Mouse (Mus musculus) cortical plate, adult 2 months (tissue): Measurements from ENCODE around the gene A630095N17Rik. TPM values are rescaled to one million over a fixed set of nuclear protein-coding genes. Genes with fewer than 3 reads are reported as not detected.

Source experiments
- H3K27ac ChIP-seq: fragments of 200-500 bp; 2 replicates; pipeline ENCODE4 v1.5.1; 2012; ENCODE audit warnings: low read length, control low read depth, inconsistent platforms; ENCODE audit not compliant: insufficient read depth
- H3K4me1 ChIP-seq: fragments of 200-500 bp; 2 replicates; pipeline ENCODE4 v1.6.1; 2011; ENCODE audit warnings: low read length; ENCODE audit not compliant: control insufficient read depth, insufficient read depth
- H3K4me3 ChIP-seq: fragments of 200-500 bp; 2 replicates; pipeline ENCODE4 v1.5.1; 2011; ENCODE audit warnings: mild to moderate bottlenecking, low read length, control low read depth; ENCODE audit not compliant: insufficient read depth
- CTCF ChIP-seq: fragments of 200-500 bp; IDR thresholded peaks from 2 replicates; pipeline ENCODE4 v1.5.1; 2011; ENCODE audit warnings: mild to moderate bottlenecking, control low read depth, low read length; ENCODE audit not compliant: insufficient read depth; ENCODE audit errors: extremely low read depth
- POLR2A ChIP-seq: fragments of 200-500 bp; IDR thresholded peaks from 2 replicates; pipeline ENCODE4 v1.6.1; 2011; ENCODE audit warnings: mild to moderate bottlenecking, low read length, control low read depth; ENCODE audit not compliant: insufficient read depth; ENCODE audit errors: extremely low read depth
- polyA plus RNA-seq: library from polyadenylated mRNA; depleted of rRNA; stranded (reverse); fragments of >200 nt; gene quantifications from 2 replicates; pipeline ENCODE4 v1.2.3, GENCODE M21; 2012; rRNA removed

The A630095N17Rik gene
- polyA plus RNA-seq, 1 experiment = not detected

- Histone ChIP-seq H3K27ac (no peak overlapping the region), H3K4me1 (no peaks in the 10 kb centered on the region), H3K4me3 (no peak overlapping the region)
- no peak for TF ChIP-seq CTCF
- TF ChIP-seq POLR2A = no peak
Measured at GRCm38 (mm10) chr1:75181377-75181870, 50.5 kb downstream of the A630095N17Rik start.

DNA sequence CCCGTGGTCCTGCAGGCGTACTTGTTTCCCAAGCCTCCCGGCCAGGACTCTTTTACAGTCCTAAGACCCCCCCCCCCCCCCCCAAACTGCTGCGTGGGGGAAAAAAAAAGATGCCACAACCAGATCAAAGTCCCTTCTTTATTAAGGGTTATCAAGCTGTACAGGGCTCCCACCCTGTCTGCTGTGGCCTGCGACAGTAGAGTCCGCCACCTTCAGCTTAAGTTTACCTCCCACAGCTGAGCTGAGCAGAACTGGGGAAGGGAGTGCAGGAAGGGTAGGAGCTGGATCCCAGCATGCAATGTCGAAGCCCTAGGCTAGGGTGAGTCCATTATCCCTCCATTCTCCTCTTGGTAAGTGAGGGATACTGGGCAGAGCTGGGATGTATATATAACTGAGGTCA is 51.2 kb downstream of the A630095N17Rik start:
- Histone ChIP-seq H3K4me3 (no peak overlapping the region), H3K27ac (no peak overlapping the region), H3K4me1 (no peaks in the 10 kb centered on the region)
- TF ChIP-seq POLR2A (no peak), CTCF (no peak)

DNA sequence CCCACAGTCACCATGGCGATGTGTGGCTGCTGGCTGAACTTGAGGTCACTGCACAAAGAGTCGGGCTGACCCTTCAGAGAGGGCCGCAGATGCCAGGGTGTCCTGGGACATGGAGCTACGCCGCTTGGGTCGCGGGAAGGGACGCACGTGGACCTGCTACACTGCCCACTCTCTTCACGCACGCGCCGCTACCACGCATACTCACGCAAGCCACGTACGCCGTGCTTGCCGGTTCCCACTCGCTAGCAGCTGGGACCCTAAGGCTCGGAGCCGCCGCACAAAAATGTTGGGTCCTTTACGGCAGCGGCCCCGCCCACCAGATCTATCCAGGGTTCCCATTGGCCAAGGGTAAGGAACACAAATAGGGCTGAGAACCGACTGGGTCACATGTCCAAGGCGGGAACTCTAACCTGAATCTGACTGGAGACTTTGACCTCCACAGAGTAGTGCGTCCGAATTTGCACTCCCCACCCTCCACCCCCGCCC is 51.8 kb downstream of the A630095N17Rik start, which contains the start of gene Abcb6:
Abcb6 (minus strand) TSS at position 288 of the 486 bp plus-strand sequence.
- Histone ChIP-seq H3K4me1 (no peaks in the 10 kb centered on the region), H3K4me3 (peak within 1 kb of the TSS; percentile 73), H3K27ac (0 out of 2 replicates have a peak within 1 kb of the TSS, but pooled peaks have one; percentile 8)
- TF ChIP-seq POLR2A = peak; percentile 75
- no peak for TF ChIP-seq CTCF

- no peaks in the 10 kb centered on the region for H3K4me1 ChIP-seq
- peak overlapping the region; percentile 73 for H3K4me3 ChIP-seq
- TF ChIP-seq CTCF = no peak
- TF ChIP-seq POLR2A = no peak
- 0 out of 2 replicates have a peak overlapping the region, but pooled peaks have one; percentile 8 for H3K27ac ChIP-seq
Measured at GRCm38 (mm10) chr1:75179334-75180104, 52.4 kb downstream of the A630095N17Rik start.

Other genes starting within 250 kb of the A630095N17Rik start
- 2.0 and 2.2 TPM in 2 replicates for gene Nhej1, start 106.9 kb downstream of the A630095N17Rik start, polyA plus RNA-seq
- gene Slc23a3, start 98.2 kb downstream of the A630095N17Rik start, polyA plus RNA-seq = 1.7 and 1.9 TPM in 2 replicates
- 36.9 TPM in 2 replicates for gene Cnppd1, start 89.4 kb downstream of the A630095N17Rik start, polyA plus RNA-seq
- 227 and 233 TPM in 2 replicates for gene Retreg2, start 89.3 kb downstream of the A630095N17Rik start, polyA plus RNA-seq
- 64.3 and 64.9 TPM in 2 replicates for gene Zfand2b, start 63.5 kb downstream of the A630095N17Rik start, polyA plus RNA-seq
- gene Abcb6, start 51.7 kb downstream of the A630095N17Rik start, polyA plus RNA-seq = 23.8 and 25.7 TPM in 2 replicates
- 47.4 and 54.1 TPM in 2 replicates for gene Ankzf1, start 40.0 kb downstream of the A630095N17Rik start, polyA plus RNA-seq
- gene Atg9a, start 39.9 kb downstream of the A630095N17Rik start, polyA plus RNA-seq = 124 and 129 TPM in 2 replicates
- gene Glb1l, start 21.3 kb downstream of the A630095N17Rik start, polyA plus RNA-seq = 20.4 and 21.2 TPM in 2 replicates
- 159 and 172 TPM in 2 replicates for gene Stk16, start 21.3 kb downstream of the A630095N17Rik start, polyA plus RNA-seq
- gene Tuba4a, start 12.2 kb downstream of the A630095N17Rik start, polyA plus RNA-seq = 345 and 362 TPM in 2 replicates
- 104 and 115 TPM in 2 replicates for gene Dnajb2, start 4.3 kb upstream of the A630095N17Rik start, polyA plus RNA-seq
- 405 TPM in 2 replicates for gene Ptprn, start 32.4 kb upstream of the A630095N17Rik start, polyA plus RNA-seq
- gene Resp18, start 46.3 kb upstream of the A630095N17Rik start, polyA plus RNA-seq = 138 and 162 TPM in 2 replicates
- 73.6 and 74.4 TPM in 2 replicates for gene Dnpep, start 85.9 kb upstream of the A630095N17Rik start, polyA plus RNA-seq
- gene Des, start 128.2 kb upstream of the A630095N17Rik start, polyA plus RNA-seq = 3.0 and 3.2 TPM in 2 replicates
- 164 and 170 TPM in 2 replicates for gene Speg, start 143.2 kb upstream of the A630095N17Rik start, polyA plus RNA-seq
- gene Gmppa, start 203.8 kb upstream of the A630095N17Rik start, polyA plus RNA-seq = 103 and 104 TPM in 2 replicates
- 4.6 and 8.3 TPM in 2 replicates for gene Asic4, start 218.3 kb upstream of the A630095N17Rik start, polyA plus RNA-seq
- gene Chpf, start 247.2 kb upstream of the A630095N17Rik start, polyA plus RNA-seq = 78.0 and 81.6 TPM in 2 replicates
- gene Tmem198, start 247.4 kb upstream of the A630095N17Rik start, polyA plus RNA-seq = 103 and 108 TPM in 2 replicates